Comparison of ENCODE assay signal across 10 mouse cellular contexts in genomic region chr4:45426724-45427457, GRCm38 (mm10). TPM values are rescaled to one million over a fixed set of nuclear protein-coding genes. Genes with fewer than 3 reads are reported as not detected.
DNase-seq lines count a peak whose midpoint lies in the region; ATAC-seq and TF ChIP-seq lines count a peak whose summit lies in the region.
"Had no signal": no experiment of that assay in that cellular context is flagged by ENCODE, and none has a peak within 500 bp of the region (broad histone marks: within the 10 kb centered on the region; RNA-seq: fewer than 3 reads in every experiment).

No protein-coding gene starts in this region.

- no peak overlapping the region for H3K4me3 ChIP-seq in heart, adult 2 months
- H3K4me3 ChIP-seq in liver, postnatal 0 days (ENCODE audit: low read depth, low read length) = no peak overlapping the region

- no peak overlapping the region for H3K9ac ChIP-seq in heart, adult 2 months (ENCODE audit: low read depth, low read length)
- H3K9ac ChIP-seq in liver, postnatal 0 days (replicated peaks) = no peak overlapping the region

- H3K27ac ChIP-seq in heart, adult 2 months = no peak overlapping the region
- no peak overlapping the region for H3K27ac ChIP-seq in liver, postnatal 0 days (ENCODE audit: low read depth)
- H3K27ac ChIP-seq: macrophage had no signal

- H3K79me2 ChIP-seq in heart, adult 2 months (replicated peaks; ENCODE audit: control insufficient read depth, insufficient read depth, low read length) = no peaks in the 10 kb centered on the region

- no peaks in the 10 kb centered on the region for H3K9me3 ChIP-seq in liver, postnatal 0 days (ENCODE audit: low read length)

- no peak for DNase-seq in heart, adult 2 months
- DNase-seq in heart, adult 8-10 months (ENCODE audit: low spot score) = no peak
- DNase-seq in right cerebral cortex, postnatal 4 days = peak; percentile 44
- DNase-seq in right cerebral cortex, postnatal 36 days (ENCODE audit: low spot score in 2 of 2) = no peak
- no peak for DNase-seq in liver, postnatal 0 days
- DNase-seq in thymus, postnatal 4 days = peak; percentile 81
- DNase-seq in urinary bladder, postnatal 25 days (ENCODE audit: low spot score) = no peak
- no peak for DNase-seq in c-Kit-positive CD71-positive TER-119-positive erythroid progenitor cells, embryonic 14.5 days (ENCODE audit: low spot score)
- DNase-seq: kidney, adult 9 months had no signal

- intact Hi-C loops in heart, adult 2 months (cut with DNase I) = no loop called here

- WGBS in heart, adult 2 months = 88% methylated on average over 13 of the region's 13 CpGs
- WGBS in liver, postnatal 0 days (ENCODE audit: insufficient replicate concordance) = 75% methylated on average over 13 of the region's 13 CpGs

- H3K27me3 ChIP-seq in heart, adult 2 months (ENCODE audit: control insufficient read depth, insufficient read depth, low read length) = no peaks in the 10 kb centered on the region
- no peaks in the 10 kb centered on the region for H3K27me3 ChIP-seq in liver, postnatal 0 days (ENCODE audit: insufficient read depth, low read length)

- no peaks in the 10 kb centered on the region for H3K36me3 ChIP-seq in heart, adult 2 months (ENCODE audit: control insufficient read depth, insufficient read depth, low read length)
- H3K36me3 ChIP-seq in liver, postnatal 0 days (replicated peaks; ENCODE audit: insufficient read depth, low read length) = peaks cover 13% of the 10 kb centered on the region

- peaks cover 9% of the 10 kb centered on the region for H3K4me1 ChIP-seq in heart, adult 2 months (ENCODE audit: control insufficient read depth, insufficient read depth, low read length)
- H3K4me1 ChIP-seq in liver, postnatal 0 days (ENCODE audit: insufficient read depth) = no peaks in the 10 kb centered on the region

- H3K4me2 ChIP-seq in liver, postnatal 0 days (ENCODE audit: low read depth, low read length) = no peak overlapping the region

- TF ChIP-seq CTCF in heart, adult 2 months (IDR thresholded peaks at IDR 0.05) = peak; percentile 40
- TF ChIP-seq CTCF in liver, postnatal 0 days (IDR thresholded peaks at IDR 0.05; ENCODE audit: low read depth) = peak; percentile 51

- no peak for TF ChIP-seq EP300 in heart, adult 2 months (IDR thresholded peaks at IDR 0.05; ENCODE audit: insufficient read depth, low read depth, low read length)
- TF ChIP-seq EP300 in liver, postnatal 0 days (IDR thresholded peaks at IDR 0.05; ENCODE audit: low read depth) = no peak

- no peak for TF ChIP-seq POLR2A in heart, adult 2 months (IDR thresholded peaks at IDR 0.05; ENCODE audit: insufficient read depth, low read depth, low read length)

- ATAC-seq in liver, postnatal 0 days = no peak

RNA-seq across cellular contexts. Expression of gene Slc25a51, which starts 18.3 kb away (rescaled TPM):
- 100 to 1,000 TPM; 103 to 123 TPM for total RNA-seq in heart, adult 2 months (2021)
- 68.9 and 81.6 TPM in 2 replicates for polyA plus RNA-seq in heart, adult 2 months (2012; rRNA removed)
- 100 to 1,000 TPM in 1 of 4 experiments, 10 to 100 TPM in 3; 84.3 to 112 (median 96.3) TPM for total RNA-seq in heart, adult 8-10 months (2022)
- polyA plus RNA-seq in liver, postnatal 0 days (2015; fragmentation: Nextera tagmentation; extraction: Ambion mirVana) = 40.0 and 41.0 TPM in 2 replicates

Comparison
In these comparisons a context has a peak if more than half of its experiments do, and no peak if none do; other contexts are left out.
1. DNase-seq: peak in right cerebral cortex, postnatal 4 days (single experiment) and thymus, postnatal 4 days (single experiment); none in heart, adult 2 months (0 of 2), heart, adult 8-10 months (single experiment), right cerebral cortex, postnatal 36 days (0 of 2), liver, postnatal 0 days (single experiment), urinary bladder, postnatal 25 days (single experiment) and c-Kit-positive CD71-positive TER-119-positive erythroid progenitor cells, embryonic 14.5 days (single experiment).